Mouse (Mus musculus): ENCODE results near the gene Pcca.

DNA sequence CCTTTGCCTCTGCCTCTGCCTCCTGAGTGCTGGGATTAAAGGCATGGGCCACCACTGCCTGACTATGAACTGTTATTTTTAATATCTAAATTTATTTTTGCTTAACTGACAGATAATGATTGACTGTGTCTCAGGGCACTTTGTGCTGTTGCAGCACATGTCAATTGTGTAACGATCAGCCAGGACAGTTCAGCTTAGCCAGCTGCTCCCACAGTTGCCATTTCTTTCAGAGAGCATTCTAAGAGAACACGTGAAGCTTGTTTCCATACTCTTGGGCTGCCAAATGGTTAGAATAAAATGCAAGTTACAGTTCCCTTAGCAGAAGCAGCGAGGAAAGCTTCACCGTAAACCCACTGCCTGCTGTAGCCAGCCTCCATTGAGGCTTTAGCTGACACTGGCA lies 266.2 kb downstream of the Pcca start:
- TF ChIP-seq CTCF (IDR thresholded peaks at IDR 0.05; ENCODE audit: low read depth, low read length) = no peak
- TF ChIP-seq POLR2A (IDR thresholded peaks at IDR 0.05; ENCODE audit: insufficient read depth, low read length) = no peak
- TF ChIP-seq EP300 (IDR thresholded peaks at IDR 0.05; ENCODE audit: insufficient read depth, low read depth, low read length) = no peak

Data from ES-Bruce4 (cell line).